Mouse (Mus musculus): ENCODE data around the gene Odf3. TPM values are rescaled to one million over a fixed set of nuclear protein-coding genes. Genes with fewer than 3 reads are reported as not detected.

Odf3 gene
- total RNA-seq, 2 experiments from 2014 or later, result not detected

DNA sequence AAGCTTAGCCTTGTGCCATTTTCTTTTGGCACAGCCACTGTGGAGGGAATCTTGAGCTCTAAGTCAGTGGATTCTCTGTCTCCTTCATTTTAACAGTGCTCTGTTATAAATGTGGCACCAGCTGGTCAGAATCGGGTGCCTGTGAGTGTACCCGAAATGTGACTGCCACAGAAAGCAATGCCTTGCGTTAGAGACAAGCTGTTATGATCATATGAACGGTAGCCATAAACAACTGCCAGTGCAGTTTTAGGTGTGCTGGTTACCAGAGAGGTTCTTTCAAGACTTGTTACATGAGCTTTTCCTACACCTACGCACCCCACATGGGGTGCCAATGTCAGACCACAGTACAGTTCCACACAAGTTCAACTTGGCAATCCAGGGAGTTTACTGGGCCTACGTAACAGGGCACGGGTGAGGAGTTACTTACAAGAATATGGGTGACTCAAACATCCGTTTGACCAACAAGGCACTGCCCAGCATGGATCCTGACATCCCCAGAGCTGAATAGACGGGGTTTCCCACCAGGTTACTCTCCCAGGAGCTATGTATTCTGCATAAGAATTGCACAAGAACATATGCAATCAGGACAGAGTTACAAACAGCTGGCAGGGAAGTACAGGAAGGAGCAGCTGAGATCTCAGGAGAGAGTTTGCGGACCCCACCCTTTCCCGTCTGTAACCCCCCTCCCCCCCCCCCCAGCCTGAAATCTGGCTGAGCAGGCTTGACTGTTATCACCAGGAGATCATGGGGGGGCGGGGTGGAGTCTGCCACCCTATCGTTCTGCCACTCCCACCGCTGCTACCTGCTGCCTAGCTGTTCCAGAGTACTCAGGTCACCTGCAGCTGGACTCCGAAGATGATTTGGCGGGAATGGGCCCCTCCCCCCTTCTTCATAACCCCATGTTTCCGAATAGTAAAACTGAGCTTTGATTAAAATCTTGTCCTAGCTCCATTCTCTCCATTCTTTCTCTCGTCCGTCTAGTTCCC, 6.6 kb upstream of the Odf3 start:
- ATAC-seq (replicated peaks; ENCODE audit: low FRiP score, poor library complexity, severe bottlenecking), result no peak

DNA sequence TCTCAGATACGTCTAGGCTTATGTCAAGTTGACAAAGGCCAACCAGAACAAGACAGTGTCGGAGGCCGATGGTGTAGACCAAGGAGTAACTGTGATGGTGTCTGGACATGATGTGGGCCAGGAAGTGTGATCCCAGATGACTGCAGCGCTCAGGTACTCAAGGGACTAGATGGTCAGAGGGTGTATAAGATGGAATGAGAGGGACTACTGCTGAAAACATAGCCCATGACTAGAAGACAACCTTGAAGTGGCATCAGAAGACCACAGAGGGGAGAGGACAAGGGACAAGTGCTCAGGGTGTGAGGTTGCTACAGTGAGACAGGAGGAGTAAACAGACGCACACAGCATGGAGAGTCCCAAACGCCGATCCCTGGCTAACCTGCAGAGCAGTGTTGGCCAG, 3.8 kb upstream of the Odf3 start:
- no peak for ATAC-seq (replicated peaks; ENCODE audit: low FRiP score, poor library complexity, severe bottlenecking)

DNA sequence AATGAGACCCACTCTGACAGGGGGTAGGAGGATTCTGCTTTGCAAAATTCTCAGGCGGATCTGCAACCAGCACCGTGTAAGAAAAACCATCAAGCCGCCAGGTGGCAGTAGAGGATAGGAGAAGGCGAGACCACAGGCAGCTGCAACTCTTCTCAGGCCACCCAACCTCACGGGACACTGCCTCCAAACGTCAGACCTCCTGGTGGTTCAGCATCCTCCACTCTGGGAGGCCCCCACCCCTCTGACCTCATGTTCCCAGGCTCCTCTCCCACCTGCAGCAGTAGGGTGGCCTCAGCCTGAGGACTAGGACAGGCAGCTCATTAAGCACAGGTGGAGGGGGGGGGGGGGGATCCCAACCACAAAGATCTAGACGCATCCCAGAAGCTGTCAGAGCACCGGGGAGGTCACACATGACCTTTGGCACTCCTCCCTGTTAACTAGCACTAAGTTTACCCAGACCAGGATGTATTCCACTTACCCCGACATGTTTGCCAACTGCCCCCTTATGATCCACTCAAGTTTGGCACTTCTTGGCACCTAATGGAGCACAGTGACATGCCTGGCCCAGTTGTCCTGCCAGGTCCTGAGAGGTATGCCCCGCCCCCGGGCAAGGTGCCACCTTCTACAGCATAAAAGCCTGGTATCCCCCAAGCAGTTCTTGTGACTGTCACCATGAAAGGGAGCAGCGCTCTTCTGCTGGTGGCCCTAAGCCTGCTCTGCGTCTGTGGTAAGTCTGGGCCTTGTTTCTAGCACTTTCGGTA, 2.5 kb upstream of the Odf3 start, which contains the start of gene Scgb1c1:
TSS of gene Scgb1c1 (plus strand) at position 643 of the 761 bp plus-strand sequence.
- peak; percentile 80 for ATAC-seq (replicated peaks; ENCODE audit: low FRiP score, poor library complexity, severe bottlenecking)

DNA sequence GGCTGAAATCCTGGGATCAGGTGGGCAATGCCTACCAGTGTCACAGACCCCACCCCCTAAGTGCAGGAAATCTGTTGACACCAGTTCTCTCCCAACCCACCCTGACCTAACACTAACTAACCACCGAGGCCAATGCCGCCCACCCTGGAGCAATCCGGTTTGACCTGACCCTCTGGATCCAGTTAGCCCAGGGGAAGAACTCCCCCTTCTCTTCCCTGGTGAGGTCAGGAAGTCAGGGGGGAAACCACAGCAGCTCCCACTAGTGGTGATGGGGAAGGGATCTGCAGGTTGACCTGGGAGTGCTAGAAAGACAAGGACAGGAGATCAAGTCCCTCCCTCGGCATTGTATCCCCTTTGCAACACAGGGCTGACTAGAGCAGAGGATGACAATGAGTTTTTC, 1.9 kb upstream of the Odf3 start:
- no peak for ATAC-seq (replicated peaks; ENCODE audit: low FRiP score, poor library complexity, severe bottlenecking)

GRCm38 (mm10) chr7:140846676-140847075, 929 bp upstream of the Odf3 start:
- ATAC-seq (replicated peaks; ENCODE audit: low FRiP score, poor library complexity, severe bottlenecking), result no peak

- ATAC-seq (replicated peaks; ENCODE audit: low FRiP score, poor library complexity, severe bottlenecking), result no peak
Observed at GRCm38 (mm10) chr7:140848591-140848990, 986 bp downstream of the Odf3 start.

GRCm38 (mm10) chr7:140851916-140852315, 4.3 kb downstream of the Odf3 start:
- no peak for ATAC-seq (replicated peaks; ENCODE audit: low FRiP score, poor library complexity, severe bottlenecking)

DNA sequence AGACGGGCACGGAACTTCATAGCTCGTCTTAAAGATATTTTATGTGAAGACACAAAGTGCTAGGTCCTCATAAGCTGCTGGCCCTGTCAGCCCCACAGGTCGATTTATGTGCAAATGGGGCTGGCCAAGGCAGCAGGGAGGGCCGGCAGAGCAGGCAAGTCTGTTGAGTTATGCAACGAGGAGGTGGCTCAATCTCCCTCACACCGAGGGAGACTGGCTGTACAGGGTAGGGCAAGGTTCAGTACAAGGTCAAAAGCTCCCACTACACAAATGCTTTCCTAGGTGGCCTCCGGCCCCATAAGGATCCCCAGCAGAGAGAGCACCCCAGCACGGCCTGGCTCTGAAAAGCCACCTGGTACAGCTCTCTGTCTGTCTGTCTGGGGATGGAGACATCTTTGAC, 5.8 kb downstream of the Odf3 start:
- ATAC-seq (replicated peaks; ENCODE audit: low FRiP score, poor library complexity, severe bottlenecking), result no peak

DNA sequence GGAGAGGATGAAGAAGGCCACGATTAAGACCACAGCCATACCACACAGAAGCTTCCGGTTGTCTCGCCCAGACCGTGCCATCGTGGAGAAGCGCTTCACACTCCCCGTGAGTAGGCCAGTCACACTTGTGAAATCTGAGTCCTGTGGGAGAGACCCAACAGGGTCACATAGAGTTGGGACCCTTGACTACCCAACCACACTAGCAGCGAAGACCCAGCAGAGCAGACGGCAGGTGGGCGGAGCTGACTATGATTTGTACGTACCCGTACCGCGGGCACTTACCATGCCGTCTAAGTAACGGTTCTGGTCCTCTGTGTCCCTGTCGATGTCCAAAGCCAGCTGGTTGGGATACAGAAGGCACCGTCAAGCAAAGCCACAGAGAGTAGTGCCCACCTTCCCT, 6.9 kb downstream of the Odf3 start:
- ATAC-seq (replicated peaks; ENCODE audit: low FRiP score, poor library complexity, severe bottlenecking), result no peak

DNA sequence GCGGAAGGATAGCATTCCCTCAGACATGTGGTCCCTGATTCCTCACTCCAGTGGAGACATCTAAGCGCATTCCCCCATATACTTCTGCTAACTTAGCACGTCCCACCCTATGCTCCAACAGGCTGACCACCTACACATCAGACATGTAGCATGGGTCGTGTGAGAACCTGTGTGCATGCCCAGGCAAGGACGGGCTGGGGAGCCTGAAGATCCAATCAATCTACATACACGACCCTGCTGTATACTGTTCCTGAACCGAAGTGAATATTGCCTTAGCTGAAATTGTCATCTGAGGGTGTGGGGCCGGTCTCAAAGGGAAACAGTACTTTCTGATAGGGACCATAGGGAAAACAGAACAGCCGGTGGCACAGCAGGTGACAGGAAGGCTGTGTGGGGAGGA, 7.6 kb downstream of the Odf3 start:
- no peak for ATAC-seq (replicated peaks; ENCODE audit: low FRiP score, poor library complexity, severe bottlenecking)

GRCm38 (mm10) chr7:140855860-140856784, 8.5 kb downstream of the Odf3 start, which contains the start of gene Gm45785:
Gene Gm45785 (minus strand): TSS chr7:140856331.
- ATAC-seq (replicated peaks; ENCODE audit: low FRiP score, poor library complexity, severe bottlenecking), result peak; percentile 73

GRCm38 (mm10) chr7:140856785-140857549, 9.4 kb downstream of the Odf3 start, which contains the start of gene Ric8a:
Gene Ric8a (plus strand): TSS chr7:140856957.
- ATAC-seq (replicated peaks; ENCODE audit: low FRiP score, poor library complexity, severe bottlenecking), result peak; percentile 70

DNA sequence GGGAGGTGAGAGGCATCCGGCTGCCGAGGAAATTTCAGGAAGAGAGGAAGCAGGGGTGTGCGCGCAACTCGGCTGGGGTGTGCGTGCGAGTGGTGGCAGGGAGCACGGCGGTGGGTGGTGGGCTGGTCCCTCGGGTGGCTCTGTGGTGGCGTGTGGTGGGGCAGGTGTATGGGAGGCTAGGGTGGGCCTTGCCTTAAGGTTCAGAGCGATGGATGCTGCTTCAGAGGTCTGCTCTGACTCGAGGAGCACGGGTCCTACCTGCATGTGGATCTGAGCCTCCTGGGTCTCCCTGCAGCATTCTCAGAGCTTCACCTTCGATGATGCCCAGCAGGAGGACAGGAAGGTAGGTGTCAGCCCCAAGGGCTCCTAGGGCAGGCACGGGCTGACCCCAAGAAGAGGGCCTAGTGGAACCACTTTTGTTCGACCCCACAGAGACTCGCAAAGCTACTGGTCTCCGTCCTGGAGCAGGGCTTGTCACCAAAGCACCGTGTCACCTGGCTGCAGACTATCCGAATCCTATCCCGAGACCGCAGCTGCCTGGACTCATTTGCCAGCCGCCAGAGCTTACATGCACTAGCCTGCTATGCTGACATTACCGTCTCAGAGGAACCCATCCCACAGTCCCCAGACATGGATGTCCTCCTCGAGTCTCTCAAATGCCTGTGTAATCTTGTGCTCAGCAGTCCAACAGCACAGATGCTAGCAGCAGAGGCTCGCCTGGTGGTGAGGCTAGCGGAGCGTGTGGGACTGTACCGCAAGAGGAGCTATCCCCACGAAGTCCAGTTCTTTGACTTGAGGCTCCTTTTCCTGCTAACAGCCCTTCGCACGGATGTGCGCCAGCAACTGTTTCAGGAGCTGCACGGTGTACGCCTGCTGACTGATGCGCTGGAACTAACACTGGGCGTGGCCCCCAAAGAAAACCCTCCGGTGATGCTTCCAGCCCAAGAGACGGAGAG, 10.2 kb downstream of the Odf3 start, which contains the start of gene Bet1l:
TSS of gene Bet1l (minus strand) at position 28 of the 956 bp plus-strand sequence.
- ATAC-seq (replicated peaks; ENCODE audit: low FRiP score, poor library complexity, severe bottlenecking), result peak; percentile 20

DNA sequence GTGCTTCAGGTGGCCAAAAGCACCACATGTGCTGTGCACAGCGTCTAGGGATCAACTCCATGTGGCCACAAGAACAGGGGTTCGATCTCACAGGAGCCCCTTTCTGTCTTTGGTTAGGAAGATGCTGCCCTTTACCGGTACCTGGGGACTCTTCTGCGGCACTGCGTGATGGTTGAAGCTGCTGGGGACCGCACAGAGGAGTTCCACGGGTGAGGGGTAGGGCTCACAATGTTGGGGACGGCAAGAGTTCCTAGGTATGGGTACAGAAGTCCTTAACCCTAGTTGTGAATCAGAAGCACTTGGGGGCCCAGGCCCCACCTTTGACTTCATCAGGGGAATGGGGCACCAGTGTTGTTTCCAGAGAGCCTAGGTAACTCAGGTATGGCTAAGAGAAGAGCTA, 11.1 kb downstream of the Odf3 start:
- ATAC-seq (replicated peaks; ENCODE audit: low FRiP score, poor library complexity, severe bottlenecking), result no peak

DNA sequence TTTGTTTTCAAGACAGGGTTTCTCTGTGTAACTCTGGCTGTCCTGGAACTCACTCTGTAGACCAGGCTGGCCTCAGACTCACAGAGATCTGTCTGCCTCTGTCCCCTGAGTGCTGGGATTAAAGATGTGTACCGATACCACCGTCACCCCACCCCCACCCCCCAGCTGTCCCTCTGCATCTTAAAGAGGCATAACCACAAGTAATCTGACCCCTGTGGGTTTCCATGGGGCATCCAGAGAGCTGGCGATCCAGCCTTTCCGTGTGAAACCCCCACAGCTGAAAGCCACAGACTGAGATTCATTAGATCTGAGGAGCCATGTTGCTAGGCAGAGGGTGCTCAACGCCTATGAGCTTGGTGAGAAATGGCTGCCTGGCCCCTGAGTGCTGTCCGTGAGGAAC, 12.4 kb downstream of the Odf3 start:
- ATAC-seq (replicated peaks; ENCODE audit: low FRiP score, poor library complexity, severe bottlenecking), result no peak

- ATAC-seq (replicated peaks; ENCODE audit: low FRiP score, poor library complexity, severe bottlenecking), result no peak
Observed at GRCm38 (mm10) chr7:140860728-140861127, 13.1 kb downstream of the Odf3 start.

- no peak for ATAC-seq (replicated peaks; ENCODE audit: low FRiP score, poor library complexity, severe bottlenecking)
Observed at GRCm38 (mm10) chr7:140864761-140865160, 17.2 kb downstream of the Odf3 start.

DNA sequence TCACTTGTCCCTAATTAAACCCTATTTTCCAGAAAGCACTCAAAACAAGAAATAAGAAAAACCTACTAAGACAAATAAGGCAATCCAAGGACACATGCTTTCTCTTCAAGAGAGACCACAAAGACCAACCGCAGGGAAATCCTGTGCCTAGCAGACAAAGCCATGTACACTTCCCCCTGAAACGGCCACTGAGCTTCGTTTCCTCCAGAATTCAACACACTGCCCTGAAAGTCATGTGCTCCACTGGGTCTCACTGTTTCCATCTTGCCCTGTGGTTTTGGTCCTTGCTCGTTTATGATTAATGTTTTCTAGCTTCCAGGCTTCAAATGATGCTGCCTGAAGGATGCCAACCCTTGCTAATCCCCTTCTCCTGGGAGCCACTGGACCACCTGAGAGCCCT, 26.6 kb downstream of the Odf3 start:
- ATAC-seq (replicated peaks; ENCODE audit: low FRiP score, poor library complexity, severe bottlenecking), result no peak

All from erythroblast, adult 5-6 weeks (primary cell).